29 mouse cellular contexts compared by ENCODE assay signal in genomic region chr14:56697836-56698235, GRCm38 (mm10).
"Had no signal": no experiment of that assay in that cellular context is flagged by ENCODE, and none has a peak within 500 bp of the region (broad histone marks: within the 10 kb centered on the region; RNA-seq: fewer than 3 reads in every experiment).

No protein-coding gene starts in this region.

- ATAC-seq: hindbrain, postnatal 0 days; intestine, embryonic 16.5 days had no signal

- H3K27ac ChIP-seq: gastrocnemius, adult 2 months; heart, adult 2 months; heart, embryonic 13.5 days; heart, embryonic 15.5 days; hindbrain, embryonic 13.5 days; hindbrain, embryonic 15.5 days; hindbrain, postnatal 0 days; kidney, embryonic 15.5 days; kidney, postnatal 0 days; limb, embryonic 12.5 days; liver, embryonic 13.5 days; liver, embryonic 15.5 days had no signal

- DNase-seq: gastrocnemius, adult 2 months; gastrocnemius, postnatal 10 days; gastrocnemius, postnatal 25 days; heart, adult 11 months; heart, adult 2 months; heart, postnatal 14 days; heart, postnatal 36 days; kidney, adult 11 months; kidney, adult 2 months; kidney, adult 9 months; kidney, postnatal 14 days; kidney, postnatal 36 days; layer of hippocampus, adult 9-11 months; layer of hippocampus, postnatal 36 days; left cerebral cortex, postnatal 4 days; liver; liver, embryonic 13.5 days had no signal

- H3K4me1 ChIP-seq: heart, embryonic 13.5 days; heart, embryonic 15.5 days; hindbrain, embryonic 13.5 days; hindbrain, embryonic 15.5 days; kidney, embryonic 15.5 days; limb, embryonic 12.5 days; liver, embryonic 15.5 days had no signal

- H3K9ac ChIP-seq: heart, embryonic 13.5 days; heart, embryonic 15.5 days; hindbrain, embryonic 13.5 days; hindbrain, embryonic 15.5 days; kidney, embryonic 15.5 days; limb, embryonic 12.5 days; liver, embryonic 13.5 days; liver, embryonic 15.5 days had no signal

- H3K4me2 ChIP-seq: heart, embryonic 11.5 days; heart, embryonic 13.5 days; heart, embryonic 15.5 days; hindbrain, embryonic 13.5 days; hindbrain, embryonic 15.5 days; kidney, embryonic 15.5 days; limb, embryonic 12.5 days; liver, embryonic 11.5 days; liver, embryonic 13.5 days; liver, embryonic 15.5 days had no signal

- H3K27me3 ChIP-seq: heart, embryonic 13.5 days; heart, embryonic 15.5 days; hindbrain, embryonic 13.5 days; hindbrain, embryonic 15.5 days; kidney, embryonic 15.5 days; limb, embryonic 12.5 days; liver, embryonic 13.5 days; liver, embryonic 15.5 days had no signal

- H3K9me3 ChIP-seq: heart, embryonic 13.5 days; heart, embryonic 15.5 days; hindbrain, embryonic 13.5 days; hindbrain, embryonic 15.5 days; kidney, embryonic 15.5 days; limb, embryonic 12.5 days; liver, embryonic 13.5 days; liver, embryonic 15.5 days had no signal

- H3K4me3 ChIP-seq: gastrocnemius, adult 2 months; heart, adult 2 months; heart, embryonic 13.5 days; heart, embryonic 15.5 days; hindbrain, embryonic 13.5 days; hindbrain, embryonic 15.5 days; kidney, embryonic 15.5 days; limb, embryonic 12.5 days; liver, embryonic 13.5 days; liver, embryonic 15.5 days had no signal
